Mouse (Mus musculus) hindbrain, postnatal 0 days (tissue): ENCODE data around the gene Son. TPM values are rescaled to one million over a fixed set of nuclear protein-coding genes. Genes with fewer than 3 reads are reported as not detected.
A peak's percentile ranks its signal among the peaks of the same experiment; 100 is the strongest.

ENCODE experiments used
- ATAC-seq: fragments of 200-750 bp; cut with Nextera tagmentation; 2 replicates; pipeline ENCODE4 v1.8.0; 2017; ENCODE audit warnings: mild to moderate bottlenecking, moderate TSS enrichment, moderate library complexity
- DNase-seq: peaks from one replicate; pipeline ENCODE4 v3.0.0-alpha.2; 2015; ENCODE audit warnings: low spot score
- H3K27ac ChIP-seq: fragments of 300-500 bp; sonication (generic); 2 replicates; pipeline ENCODE4 v1.5.1; 2014; ENCODE audit warnings: mild to moderate bottlenecking
- H3K27me3 ChIP-seq: fragments of 300-500 bp; sonication (generic); 2 replicates; pipeline ENCODE4 v1.6.1; 2014; ENCODE audit warnings: low read length, mixed read lengths; ENCODE audit not compliant: insufficient read depth
- H3K36me3 ChIP-seq: fragments of 300-500 bp; sonication (generic); 2 replicates; pipeline ENCODE4 v1.6.1; 2014; ENCODE audit warnings: low read length, mixed read lengths; ENCODE audit not compliant: insufficient read depth
- H3K4me1 ChIP-seq: fragments of 300-500 bp; sonication (generic); 2 replicates; pipeline ENCODE4 v1.6.1; 2014; ENCODE audit warnings: antibody characterized with exemption, low read length, mixed read lengths; ENCODE audit not compliant: insufficient read depth
- H3K4me2 ChIP-seq: fragments of 300-500 bp; sonication (generic); 2 replicates; pipeline ENCODE4 v1.6.1; 2014; ENCODE audit warnings: low read depth, mild to moderate bottlenecking, low read length, moderate library complexity, mixed read lengths
- H3K4me3 ChIP-seq: fragments of 300-500 bp; sonication (generic); 2 replicates; pipeline ENCODE4 v1.5.1; 2014; ENCODE audit warnings: low read length
- H3K9ac ChIP-seq: fragments of 300-500 bp; sonication (generic); replicated peaks from 2 replicates; pipeline ENCODE4 v1.6.1; 2014; ENCODE audit warnings: mild to moderate bottlenecking, low read length, moderate library complexity, mixed read lengths
- H3K9me3 ChIP-seq: fragments of 300-500 bp; sonication (generic); 2 replicates; pipeline ENCODE4 v1.6.1; 2016; ENCODE audit warnings: low read length, mixed read lengths
- CTCF ChIP-seq: IDR thresholded peaks from 2 replicates; pipeline ENCODE4 v1.5.1; 2016; ENCODE audit warnings: antibody characterized with exemption, control low read depth, low read depth
- WGBS: fragments of 180-500 bp; shearing (Covaris S2); extraction: QIAGEN DNeasy Blood & Tissue Kit; methylation state at CpG from one replicate; pipeline ENCODE4 v1.1.7; 2014; 5-methylcytosine and 5-hydroxymethylcytosine counted together
- polyA plus RNA-seq: library from polyadenylated mRNA; unstranded; fragments of >200 nt; fragmentation: Nextera tagmentation; extraction: Ambion mirVana; gene quantifications from 2 replicates; pipeline ENCODE4 v1.2.1, GENCODE M21; 2015
- total RNA-seq: library from RNA; depleted of rRNA; stranded (reverse); fragments of >200 nt; gene quantifications from 2 replicates; pipeline ENCODE4 v1.2.3, GENCODE M21; 2014

Gene Son
- total and polyA plus RNA-seq, 2 experiments from 2014 or later = 95.3 to 246 TPM

GRCm38 (mm10) chr16:91689791-91690190 lies 42.5 kb downstream of the Son start:
- H3K9me3 ChIP-seq = no peaks in the 10 kb centered on the region
- no peaks in the 10 kb centered on the region for H3K4me1 ChIP-seq
- peak overlapping the region; percentile 87; the same call in 1 of the 2 replicates for H3K4me2 ChIP-seq
- 44% methylated on average over 7 of the region's 7 CpGs for WGBS
- H3K4me3 ChIP-seq = no peak overlapping the region
- peaks cover 24% of the 10 kb centered on the region for H3K36me3 ChIP-seq
- no peak for DNase-seq
- H3K27me3 ChIP-seq = no peaks in the 10 kb centered on the region
- no peak overlapping the region for H3K9ac ChIP-seq
- no peak for TF ChIP-seq CTCF
- H3K27ac ChIP-seq = no peak overlapping the region
- no peak for ATAC-seq

- Histone ChIP-seq H3K27me3 (no peaks in the 10 kb centered on the region), H3K9ac (no peak overlapping the region), H3K9me3 (no peaks in the 10 kb centered on the region), H3K36me3 (peaks cover 33% of the 10 kb centered on the region), H3K27ac (0 out of 2 replicates have a peak overlapping the region, but pooled peaks have one; percentile 22), H3K4me3 (no peak overlapping the region), H3K4me1 (no peaks in the 10 kb centered on the region), H3K4me2 (no peak overlapping the region)
- ATAC-seq = peak; percentile 97
- peak; percentile 93 for DNase-seq
- 33% methylated on average over 14 of the region's 14 CpGs for WGBS
- TF ChIP-seq CTCF = peak; percentile 97
Measured at GRCm38 (mm10) chr16:91694455-91695084, 47.3 kb downstream of the Son start.

DNA sequence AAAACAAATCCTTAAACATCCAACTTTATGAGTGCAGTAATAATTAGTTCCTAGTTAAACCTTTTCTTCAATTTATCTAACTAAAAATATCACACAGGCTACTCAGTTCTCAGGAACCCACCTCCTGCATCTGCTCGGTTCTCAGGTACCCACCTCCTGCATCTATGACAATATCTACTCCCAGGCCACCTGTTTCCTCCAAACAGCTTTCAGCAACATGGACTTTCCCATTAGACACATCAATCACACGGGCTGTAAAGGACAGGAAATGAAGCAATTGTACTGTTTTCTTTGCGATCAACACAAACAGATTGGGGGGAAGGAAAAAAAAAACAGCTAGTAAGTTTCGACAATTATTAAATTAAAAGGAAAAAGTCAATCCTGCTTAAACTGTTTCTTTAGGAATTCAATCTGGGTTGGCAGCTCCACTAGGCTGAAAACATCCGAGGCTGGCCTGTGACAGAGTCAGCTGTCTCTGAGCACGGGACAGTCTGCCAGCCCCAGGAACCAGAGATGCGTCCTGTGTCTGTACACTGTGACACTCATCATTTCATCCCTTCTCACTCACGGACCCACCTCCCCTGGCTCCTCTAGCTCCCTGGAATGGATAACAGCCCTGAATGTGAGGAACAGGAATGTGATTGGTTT lies 47.9 kb downstream of the Son start:
- Histone ChIP-seq H3K27ac (peak overlapping the region; percentile 22; the same call in 1 of the 2 replicates), H3K4me3 (no peak overlapping the region), H3K9me3 (no peaks in the 10 kb centered on the region), H3K27me3 (no peaks in the 10 kb centered on the region), H3K4me2 (no peak overlapping the region), H3K4me1 (no peaks in the 10 kb centered on the region), H3K9ac (no peak overlapping the region), H3K36me3 (peaks cover 36% of the 10 kb centered on the region)
- TF ChIP-seq CTCF = no peak
- whole genome bisulfite sequencing = 66% methylated on average over 8 of the region's 8 CpGs
- DNase-seq (no peak), ATAC-seq (no peak)

GRCm38 (mm10) chr16:91698995-91699394 lies 51.7 kb downstream of the Son start:
- Histone ChIP-seq H3K36me3 (peaks cover 47% of the 10 kb centered on the region), H3K4me1 (no peaks in the 10 kb centered on the region), H3K9ac (no peak overlapping the region), H3K9me3 (no peaks in the 10 kb centered on the region), H3K27ac (no peak overlapping the region), H3K4me3 (no peak overlapping the region), H3K27me3 (no peaks in the 10 kb centered on the region), H3K4me2 (no peak overlapping the region)
- no peak for DNase-seq
- no peak for ATAC-seq
- TF ChIP-seq CTCF = no peak
- WGBS = 93% methylated on average over 1 of the region's 1 CpGs

- H3K4me1 ChIP-seq = no peaks in the 10 kb centered on the region
- ATAC-seq (no peak), DNase-seq (no peak)
- no peaks in the 10 kb centered on the region for H3K9me3 ChIP-seq
- H3K4me3 ChIP-seq = no peak overlapping the region
- no peak overlapping the region for H3K27ac ChIP-seq
- H3K36me3 ChIP-seq = peaks cover 46% of the 10 kb centered on the region
- H3K4me2 ChIP-seq = no peak overlapping the region
- 88% methylated on average over 13 of the region's 13 CpGs for WGBS
- H3K27me3 ChIP-seq = no peaks in the 10 kb centered on the region
- no peak overlapping the region for H3K9ac ChIP-seq
- TF ChIP-seq CTCF = no peak
Measured at GRCm38 (mm10) chr16:91701908-91702307, 54.6 kb downstream of the Son start.

GRCm38 (mm10) chr16:91702771-91703188 lies 55.5 kb downstream of the Son start:
- no peak for TF ChIP-seq CTCF
- H3K36me3 ChIP-seq = peaks cover 47% of the 10 kb centered on the region
- no peak for ATAC-seq
- no peaks in the 10 kb centered on the region for H3K27me3 ChIP-seq
- no peak overlapping the region for H3K9ac ChIP-seq
- no peak overlapping the region for H3K4me2 ChIP-seq
- H3K4me3 ChIP-seq = no peak overlapping the region
- no peak overlapping the region for H3K27ac ChIP-seq
- 55% methylated on average over 3 of the region's 3 CpGs for WGBS
- no peak for DNase-seq
- H3K9me3 ChIP-seq = no peaks in the 10 kb centered on the region
- no peaks in the 10 kb centered on the region for H3K4me1 ChIP-seq
